Mouse (Mus musculus) embryonic facial prominence, embryonic 10.5 days (tissue): ENCODE results near the gene Lgals3bp. TPM values are rescaled to one million over a fixed set of nuclear protein-coding genes. Genes with fewer than 3 reads are reported as not detected.

Experiments
- DNase-seq: peaks from one replicate; pipeline ENCODE4 v3.0.0-alpha.2; 2017; ENCODE audit warnings: low spot score
- H3K27ac ChIP-seq: fragments of 300-500 bp; sonication (generic); replicated peaks from 2 replicates; pipeline ENCODE4 v1.5.1; 2016; ENCODE audit warnings: mild to moderate bottlenecking
- H3K27me3 ChIP-seq: fragments of 300-500 bp; sonication (generic); replicated peaks from 2 replicates; pipeline ENCODE4 v1.6.1; 2016; ENCODE audit warnings: low read depth, mild to moderate bottlenecking; ENCODE audit not compliant: poor library complexity, severe bottlenecking
- H3K36me3 ChIP-seq: fragments of 300-500 bp; sonication (generic); replicated peaks from 2 replicates; pipeline ENCODE4 v1.6.1; 2016; ENCODE audit warnings: mild to moderate bottlenecking, moderate library complexity
- H3K4me1 ChIP-seq: fragments of 300-500 bp; sonication (generic); 2 replicates; pipeline ENCODE4 v1.6.1; 2016
- H3K4me3 ChIP-seq: fragments of 300-500 bp; sonication (generic); 2 replicates; pipeline ENCODE4 v1.5.1; 2016; ENCODE audit warnings: mild to moderate bottlenecking, moderate library complexity
- H3K9me3 ChIP-seq: fragments of 300-500 bp; sonication (generic); 2 replicates; pipeline ENCODE4 v1.6.1; 2016; ENCODE audit warnings: mild to moderate bottlenecking
- WGBS: fragments of 180-500 bp; shearing (Covaris S2); methylation state at CpG from one replicate; pipeline ENCODE4 v1.1.7; 2016; 5-methylcytosine and 5-hydroxymethylcytosine counted together
- polyA plus RNA-seq: library from polyadenylated mRNA; unstranded; fragments of >200 nt; fragmentation: Nextera tagmentation; extraction: Ambion mirVana; gene quantifications from 2 replicates; pipeline ENCODE4 v1.2.1, GENCODE M21; 2016

Gene Lgals3bp
- polyA plus RNA-seq, 1 experiment from 2014 or later: 0.86 TPM

DNA sequence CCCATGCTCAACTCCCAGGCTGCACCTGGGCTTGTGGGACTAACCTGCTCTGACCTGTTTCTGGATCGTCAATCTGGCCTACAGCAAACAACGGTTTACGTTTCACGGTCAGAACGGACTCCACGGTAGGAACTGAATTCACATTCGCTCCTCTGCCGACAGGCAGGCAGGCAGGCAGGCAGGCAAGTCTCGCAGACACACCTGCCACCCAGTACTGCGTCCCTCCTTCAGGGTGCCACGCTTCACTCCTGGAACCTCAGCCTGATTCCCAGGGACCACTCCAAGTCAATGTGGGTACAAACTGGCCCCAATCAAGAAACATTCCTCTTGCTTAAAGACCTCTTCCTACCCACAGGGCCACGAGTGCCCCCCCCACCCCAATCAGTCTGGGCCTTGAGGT, 54.0 kb downstream of the Lgals3bp start:
- Histone ChIP-seq H3K27me3 (no peaks in the 10 kb centered on the region), H3K9me3 (no peaks in the 10 kb centered on the region), H3K27ac (no peak overlapping the region), H3K4me1 (peaks cover 57% of the 10 kb centered on the region), H3K36me3 (peaks cover 31% of the 10 kb centered on the region), H3K4me3 (no peak overlapping the region)
- no peak for DNase-seq
- 88% methylated on average over 12 of the region's 12 CpGs for whole genome bisulfite sequencing

DNA sequence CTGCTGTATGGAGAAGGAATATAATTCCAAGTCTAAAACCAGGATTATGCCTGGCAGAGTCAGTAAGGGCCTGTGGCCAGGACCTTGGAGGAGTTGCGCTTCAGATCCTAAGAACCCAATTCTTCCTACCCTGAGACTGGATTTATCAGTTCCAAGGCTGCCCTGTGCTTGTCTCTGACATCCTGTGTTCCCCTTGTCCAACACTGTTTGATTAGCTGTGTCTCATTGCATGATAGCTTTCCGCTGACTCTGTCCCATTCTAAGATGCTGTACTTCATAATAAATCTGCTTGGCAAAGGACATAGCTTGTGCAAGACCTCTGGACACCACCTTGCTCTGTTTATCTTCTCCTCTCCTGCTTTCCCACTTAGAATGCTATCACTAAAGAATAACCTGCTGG, 54.5 kb downstream of the Lgals3bp start:
- Histone ChIP-seq H3K4me3 (no peak overlapping the region), H3K27me3 (no peaks in the 10 kb centered on the region), H3K36me3 (peaks cover 26% of the 10 kb centered on the region), H3K9me3 (no peaks in the 10 kb centered on the region), H3K27ac (no peak overlapping the region; the same call in 1 of the 2 replicates), H3K4me1 (peaks cover 57% of the 10 kb centered on the region)
- WGBS: 94% methylated on average over 2 of the region's 2 CpGs
- DNase-seq: no peak

DNA sequence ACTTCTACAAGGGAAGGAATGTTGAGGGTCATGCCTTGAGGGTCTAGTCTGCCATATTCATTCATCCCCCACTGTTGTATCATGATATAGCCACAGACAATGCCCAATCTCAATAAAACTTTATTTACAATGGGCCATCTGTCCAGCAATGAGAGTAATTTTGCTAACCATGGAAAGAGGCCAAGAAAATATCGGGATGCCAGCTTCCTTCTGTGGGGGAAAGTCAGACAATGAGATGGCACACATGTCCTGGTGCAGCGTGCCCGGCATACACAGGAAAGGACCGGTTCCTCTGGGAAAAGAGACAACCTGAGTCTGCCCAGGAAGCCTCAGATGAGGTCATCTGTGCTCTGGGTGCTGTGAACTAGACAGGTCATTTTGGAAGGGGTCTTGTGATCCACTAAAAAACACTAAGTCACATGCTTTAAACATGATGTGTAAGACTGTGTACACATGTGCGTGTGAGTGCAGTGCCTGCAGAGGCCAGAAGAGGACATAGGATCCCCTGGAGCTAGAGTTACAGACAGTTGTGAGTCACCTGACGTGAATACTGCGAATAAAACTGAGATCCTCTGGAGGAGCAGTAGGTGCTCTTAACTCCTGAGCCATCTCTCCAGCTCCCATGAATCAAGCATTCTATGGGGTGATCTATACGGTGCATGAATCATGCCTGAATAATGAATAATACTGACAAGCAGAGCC, 55.3 kb downstream of the Lgals3bp start:
- 90% methylated on average over 8 of the region's 8 CpGs for WGBS

DNA sequence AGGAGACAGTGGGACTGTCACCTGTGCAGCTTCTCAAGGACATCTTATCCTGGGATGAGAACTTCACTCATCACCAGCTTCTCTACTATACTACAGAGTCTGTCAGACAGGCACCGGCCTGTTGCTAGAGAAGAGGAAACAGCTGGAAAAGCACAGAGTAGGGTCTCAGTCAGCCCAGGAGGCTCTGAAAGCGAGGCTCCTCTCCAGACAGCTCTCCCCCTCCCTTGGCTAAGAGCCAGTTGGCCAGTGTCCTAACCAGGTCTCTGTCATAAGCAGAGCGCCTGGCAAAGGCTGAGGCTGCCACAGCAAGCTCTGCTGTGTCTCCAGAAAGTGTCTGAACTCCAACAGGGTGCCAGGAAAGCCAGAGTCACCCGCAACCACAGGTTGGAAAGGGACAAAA, 56.2 kb downstream of the Lgals3bp start:
- Histone ChIP-seq H3K36me3 (peaks cover 9% of the 10 kb centered on the region), H3K9me3 (no peaks in the 10 kb centered on the region), H3K27me3 (no peaks in the 10 kb centered on the region), H3K4me1 (peaks cover 68% of the 10 kb centered on the region), H3K27ac (0 out of 2 replicates have a peak overlapping the region, but pooled peaks have one; percentile 40), H3K4me3 (no peak overlapping the region)
- 70% methylated on average over 4 of the region's 4 CpGs for WGBS
- DNase-seq: no peak

More for the DNA sequence above, 55.3 kb downstream of the Lgals3bp start:
- Histone ChIP-seq H3K36me3 (peaks cover 18% of the 10 kb centered on the region), H3K4me3 (no peak overlapping the region), H3K4me1 (peaks cover 64% of the 10 kb centered on the region), H3K27ac (no peak overlapping the region), H3K9me3 (no peaks in the 10 kb centered on the region), H3K27me3 (no peaks in the 10 kb centered on the region)
- no peak for DNase-seq

DNA sequence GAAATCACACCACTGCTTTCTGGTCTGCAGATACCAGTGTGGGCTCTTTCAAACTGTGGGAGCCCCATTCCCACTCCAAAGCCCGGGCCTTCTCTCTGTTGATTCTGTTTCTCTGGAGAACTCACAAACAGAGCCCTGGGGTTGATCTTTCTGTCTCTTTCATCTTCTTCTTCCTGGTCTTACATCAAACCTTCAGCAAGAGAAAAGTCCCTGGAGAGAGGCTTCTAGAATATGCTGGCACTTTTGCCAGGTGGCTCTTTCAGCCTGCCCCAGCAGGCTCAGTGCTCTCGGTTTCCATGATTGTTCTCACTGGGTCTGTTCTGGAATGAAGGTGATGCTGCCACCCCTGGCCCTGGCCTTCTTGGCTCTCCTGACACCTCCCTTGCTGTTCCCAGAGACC, 58.3 kb downstream of the Lgals3bp start:
- Histone ChIP-seq H3K4me1 (peaks cover 51% of the 10 kb centered on the region), H3K36me3 (peaks cover 20% of the 10 kb centered on the region), H3K27ac (no peak overlapping the region), H3K27me3 (no peaks in the 10 kb centered on the region), H3K9me3 (no peaks in the 10 kb centered on the region), H3K4me3 (no peak overlapping the region)
- DNase-seq: no peak
- WGBS: 88% methylated on average over 2 of the region's 2 CpGs

Other genes starting within 250 kb of the Lgals3bp start
- 15.5 and 15.8 TPM in 2 replicates for gene Cyth1, start 153.5 kb downstream of the Lgals3bp start, polyA plus RNA-seq
- gene Usp36, start 111.8 kb downstream of the Lgals3bp start, polyA plus RNA-seq: 24.1 and 24.2 TPM in 2 replicates
- gene Cep295nl, start 59.6 kb downstream of the Lgals3bp start, polyA plus RNA-seq: 0.13 and 0.56 TPM in 2 replicates
- gene Timp2, start 46.4 kb downstream of the Lgals3bp start, polyA plus RNA-seq: 40.0 and 46.9 TPM in 2 replicates
- gene Cant1, start 17.0 kb upstream of the Lgals3bp start, polyA plus RNA-seq: 20.2 and 20.8 TPM in 2 replicates
- gene C1qtnf1, start 26.1 kb upstream of the Lgals3bp start, polyA plus RNA-seq: 2.6 and 3.4 TPM in 2 replicates
- gene Engase, start 74.7 kb upstream of the Lgals3bp start, polyA plus RNA-seq: 7.9 and 8.5 TPM in 2 replicates